Mouse (Mus musculus) hindbrain, embryonic 13.5 days (tissue): ENCODE data around the gene Aspg. TPM values are rescaled to one million over a fixed set of nuclear protein-coding genes. Genes with fewer than 3 reads are reported as not detected.

Experiments used
- ATAC-seq: fragments of 200-750 bp; cut with Nextera tagmentation; 2 replicates; pipeline ENCODE4 v1.8.0; 2017; ENCODE audit warnings: moderate TSS enrichment; ENCODE audit not compliant: low FRiP score
- H3K27ac ChIP-seq: fragments of 300-500 bp; sonication (generic); 2 replicates; pipeline ENCODE4 v1.5.1; 2015; ENCODE audit warnings: inconsistent platforms, mild to moderate bottlenecking, moderate library complexity
- H3K27me3 ChIP-seq: fragments of 300-500 bp; sonication (generic); 2 replicates; pipeline ENCODE4 v1.6.1; 2015; ENCODE audit warnings: mild to moderate bottlenecking, inconsistent platforms
- H3K36me3 ChIP-seq: fragments of 300-500 bp; sonication (generic); 2 replicates; pipeline ENCODE4 v1.6.1; 2015; ENCODE audit warnings: mild to moderate bottlenecking, inconsistent platforms
- H3K4me1 ChIP-seq: fragments of 300-500 bp; sonication (generic); replicated peaks from 2 replicates; pipeline ENCODE4 v1.6.1; 2015; ENCODE audit warnings: inconsistent platforms
- H3K4me2 ChIP-seq: fragments of 300-500 bp; sonication (generic); 2 replicates; pipeline ENCODE4 v1.6.1; 2015; ENCODE audit warnings: inconsistent platforms, mild to moderate bottlenecking, moderate library complexity
- H3K4me3 ChIP-seq: fragments of 300-500 bp; sonication (generic); 2 replicates; pipeline ENCODE4 v1.5.1; 2015; ENCODE audit warnings: mild to moderate bottlenecking, inconsistent platforms
- H3K9ac ChIP-seq: fragments of 300-500 bp; sonication (generic); 2 replicates; pipeline ENCODE4 v1.6.1; 2015; ENCODE audit warnings: mild to moderate bottlenecking, inconsistent platforms
- H3K9me3 ChIP-seq: fragments of 300-500 bp; sonication (generic); 2 replicates; pipeline ENCODE4 v1.6.1; 2016; ENCODE audit warnings: inconsistent platforms
- WGBS: fragments of 180-500 bp; shearing (Covaris S2); methylation state at CpG from one replicate; pipeline ENCODE4 v1.1.7; 2015; 5-methylcytosine and 5-hydroxymethylcytosine counted together
- polyA plus RNA-seq: library from polyadenylated mRNA; unstranded; fragments of >200 nt; fragmentation: Nextera tagmentation; extraction: Ambion mirVana; gene quantifications from 2 replicates; pipeline ENCODE4 v1.2.1, GENCODE M21; 2015

Aspg gene
- polyA plus RNA-seq, 1 experiment from 2014 or later, result 0.27 TPM

GRCm38 (mm10) chr12:112100106-112100505, 6.4 kb upstream of the Aspg start:
- Histone ChIP-seq H3K9me3 (no peaks in the 10 kb centered on the region), H3K4me2 (no peak overlapping the region), H3K36me3 (no peaks in the 10 kb centered on the region), H3K4me3 (no peak overlapping the region), H3K9ac (no peak overlapping the region), H3K4me1 (0 out of 2 replicates have a peak, but pooled peaks cover 4% of the 10 kb centered on the region), H3K27ac (no peak overlapping the region), H3K27me3 (peaks cover 3% of the 10 kb centered on the region; the same call in 1 of the 2 replicates)
- 51% methylated on average over 4 of the region's 4 CpGs for WGBS
- no peak for ATAC-seq

GRCm38 (mm10) chr12:112101045-112101444, 5.4 kb upstream of the Aspg start:
- H3K4me1 ChIP-seq, result 0 out of 2 replicates have a peak, but pooled peaks cover 4% of the 10 kb centered on the region
- peaks cover 13% of the 10 kb centered on the region for H3K27me3 ChIP-seq
- H3K9me3 ChIP-seq, result no peaks in the 10 kb centered on the region
- ATAC-seq, result no peak
- no peak overlapping the region for H3K9ac ChIP-seq
- H3K36me3 ChIP-seq, result no peaks in the 10 kb centered on the region
- H3K4me3 ChIP-seq, result no peak overlapping the region
- no peak overlapping the region for H3K27ac ChIP-seq
- WGBS, result 60% methylated on average over 4 of the region's 4 CpGs
- no peak overlapping the region for H3K4me2 ChIP-seq

- no peak for ATAC-seq
- Histone ChIP-seq H3K36me3 (no peaks in the 10 kb centered on the region), H3K4me1 (peaks cover 11% of the 10 kb centered on the region), H3K4me2 (no peak overlapping the region), H3K4me3 (no peak overlapping the region), H3K9ac (no peak overlapping the region), H3K27ac (no peak overlapping the region), H3K27me3 (peaks cover 33% of the 10 kb centered on the region), H3K9me3 (no peaks in the 10 kb centered on the region)
- WGBS, result 90% methylated on average over 5 of the region's 5 CpGs
These were observed 3.3 kb upstream of the Aspg start for GRCm38 (mm10) chr12:112103179-112103578.

GRCm38 (mm10) chr12:112104890-112105289, 1.6 kb upstream of the Aspg start:
- peaks cover 11% of the 10 kb centered on the region for H3K4me1 ChIP-seq
- no peak overlapping the region for H3K4me2 ChIP-seq
- no peaks in the 10 kb centered on the region for H3K9me3 ChIP-seq
- H3K9ac ChIP-seq, result no peak overlapping the region
- 90% methylated on average over 11 of the region's 11 CpGs for WGBS
- no peak overlapping the region for H3K4me3 ChIP-seq
- no peaks in the 10 kb centered on the region for H3K36me3 ChIP-seq
- ATAC-seq, result no peak
- H3K27ac ChIP-seq, result no peak overlapping the region
- peaks cover 46% of the 10 kb centered on the region for H3K27me3 ChIP-seq

- ATAC-seq, result no peak
- Histone ChIP-seq H3K27me3 (peaks cover 70% of the 10 kb centered on the region), H3K4me3 (no peak overlapping the region), H3K9ac (no peak overlapping the region), H3K9me3 (no peaks in the 10 kb centered on the region), H3K36me3 (no peaks in the 10 kb centered on the region), H3K27ac (no peak overlapping the region), H3K4me2 (no peak overlapping the region), H3K4me1 (peaks cover 12% of the 10 kb centered on the region)
- WGBS, result 89% methylated on average over 8 of the region's 8 CpGs
These were observed 1.2 kb downstream of the Aspg start for GRCm38 (mm10) chr12:112107685-112108084.

GRCm38 (mm10) chr12:112108696-112109445, 2.4 kb downstream of the Aspg start:
- Histone ChIP-seq H3K27me3 (peaks cover 80% of the 10 kb centered on the region), H3K9me3 (no peaks in the 10 kb centered on the region), H3K4me3 (no peak overlapping the region), H3K27ac (no peak overlapping the region), H3K4me1 (peaks cover 18% of the 10 kb centered on the region), H3K36me3 (no peaks in the 10 kb centered on the region), H3K4me2 (no peak overlapping the region), H3K9ac (no peak overlapping the region)
- ATAC-seq, result no peak
- WGBS, result 87% methylated on average over 11 of the region's 11 CpGs

GRCm38 (mm10) chr12:112109701-112110100, 3.2 kb downstream of the Aspg start:
- no peaks in the 10 kb centered on the region for H3K36me3 ChIP-seq
- no peak overlapping the region for H3K9ac ChIP-seq
- WGBS, result 85% methylated on average over 9 of the region's 9 CpGs
- no peaks in the 10 kb centered on the region for H3K9me3 ChIP-seq
- peaks cover 18% of the 10 kb centered on the region for H3K4me1 ChIP-seq
- no peak overlapping the region for H3K4me2 ChIP-seq
- H3K27ac ChIP-seq, result no peak overlapping the region
- no peak overlapping the region for H3K4me3 ChIP-seq
- no peak for ATAC-seq
- H3K27me3 ChIP-seq, result peaks cover 88% of the 10 kb centered on the region

GRCm38 (mm10) chr12:112111323-112111722, 4.8 kb downstream of the Aspg start:
- Histone ChIP-seq H3K4me1 (peaks cover 18% of the 10 kb centered on the region), H3K27me3 (peaks cover 77% of the 10 kb centered on the region), H3K9me3 (no peaks in the 10 kb centered on the region), H3K4me3 (no peak overlapping the region), H3K27ac (no peak overlapping the region), H3K36me3 (no peaks in the 10 kb centered on the region), H3K4me2 (no peak overlapping the region), H3K9ac (no peak overlapping the region)
- no peak for ATAC-seq
- WGBS, result 92% methylated on average over 5 of the region's 5 CpGs

- Histone ChIP-seq H3K9me3 (no peaks in the 10 kb centered on the region), H3K4me3 (no peak overlapping the region), H3K4me1 (peaks cover 9% of the 10 kb centered on the region; the same call in 1 of the 2 replicates), H3K36me3 (no peaks in the 10 kb centered on the region), H3K9ac (no peak overlapping the region), H3K4me2 (no peak overlapping the region), H3K27ac (no peak overlapping the region), H3K27me3 (peaks cover 74% of the 10 kb centered on the region)
- no peak for ATAC-seq
- 95% methylated on average over 6 of the region's 6 CpGs for WGBS
These were observed 5.8 kb downstream of the Aspg start for GRCm38 (mm10) chr12:112112235-112112634.

GRCm38 (mm10) chr12:112112686-112113396, 6.4 kb downstream of the Aspg start:
- Histone ChIP-seq H3K27me3 (peaks cover 69% of the 10 kb centered on the region), H3K36me3 (no peaks in the 10 kb centered on the region), H3K9me3 (no peaks in the 10 kb centered on the region), H3K27ac (no peak overlapping the region), H3K4me1 (0 out of 2 replicates have a peak, but pooled peaks cover 6% of the 10 kb centered on the region), H3K4me2 (no peak overlapping the region), H3K4me3 (no peak overlapping the region), H3K9ac (no peak overlapping the region)
- WGBS, result 18% methylated on average over 13 of the region's 13 CpGs
- peak; percentile 33; the same call in 1 of the 2 replicates for ATAC-seq

GRCm38 (mm10) chr12:112113710-112114109, 7.2 kb downstream of the Aspg start:
- Histone ChIP-seq H3K27me3 (peaks cover 60% of the 10 kb centered on the region), H3K4me1 (0 out of 2 replicates have a peak, but pooled peaks cover 6% of the 10 kb centered on the region), H3K4me3 (no peak overlapping the region), H3K9ac (no peak overlapping the region), H3K4me2 (no peak overlapping the region), H3K27ac (no peak overlapping the region), H3K36me3 (no peaks in the 10 kb centered on the region), H3K9me3 (no peaks in the 10 kb centered on the region)
- 13% methylated on average over 7 of the region's 7 CpGs for WGBS
- ATAC-seq, result peak; percentile 25; the same call in 1 of the 2 replicates

- no peaks in the 10 kb centered on the region for H3K36me3 ChIP-seq
- no peak overlapping the region for H3K9ac ChIP-seq
- H3K27ac ChIP-seq, result no peak overlapping the region
- 82% methylated on average over 5 of the region's 5 CpGs for WGBS
- no peak overlapping the region for H3K4me3 ChIP-seq
- peaks cover 44% of the 10 kb centered on the region for H3K27me3 ChIP-seq
- H3K4me2 ChIP-seq, result no peak overlapping the region
- H3K4me1 ChIP-seq, result 0 out of 2 replicates have a peak, but pooled peaks cover 6% of the 10 kb centered on the region
- no peak for ATAC-seq
- no peaks in the 10 kb centered on the region for H3K9me3 ChIP-seq
These were observed 10.5 kb downstream of the Aspg start for GRCm38 (mm10) chr12:112117006-112117405.
